Mouse (Mus musculus) lung, postnatal 14 days (tissue): ENCODE measurements around the gene Birc7.

Source experiments
- DNase-seq: peaks from one replicate; pipeline ENCODE4 v3.0.0; 2021

Gene Birc7

DNA sequence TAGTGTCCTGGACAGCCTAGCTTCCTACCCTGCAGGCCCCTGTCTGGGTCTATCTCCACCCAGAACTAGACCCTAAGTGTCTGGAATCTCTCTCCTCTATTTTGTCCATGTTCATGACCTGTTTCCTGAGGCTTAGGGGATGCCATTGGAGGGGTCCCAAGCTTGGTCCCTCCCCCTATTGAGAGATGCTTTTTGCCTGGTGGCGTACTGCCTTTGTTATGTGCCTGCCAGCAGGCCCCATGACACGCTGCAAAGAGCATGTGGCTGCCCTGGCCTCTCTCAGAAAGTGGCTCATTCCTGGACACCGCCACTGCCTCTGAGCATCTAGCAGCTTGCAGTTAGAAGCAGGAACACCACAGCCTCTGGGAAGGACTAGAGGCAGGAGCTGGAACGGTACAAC is at the start of gene Birc7:
Gene Birc7, plus strand, starts transcription at position 301 of the 400 bp plus-strand sequence.
- DNase-seq = no peak

DNA sequence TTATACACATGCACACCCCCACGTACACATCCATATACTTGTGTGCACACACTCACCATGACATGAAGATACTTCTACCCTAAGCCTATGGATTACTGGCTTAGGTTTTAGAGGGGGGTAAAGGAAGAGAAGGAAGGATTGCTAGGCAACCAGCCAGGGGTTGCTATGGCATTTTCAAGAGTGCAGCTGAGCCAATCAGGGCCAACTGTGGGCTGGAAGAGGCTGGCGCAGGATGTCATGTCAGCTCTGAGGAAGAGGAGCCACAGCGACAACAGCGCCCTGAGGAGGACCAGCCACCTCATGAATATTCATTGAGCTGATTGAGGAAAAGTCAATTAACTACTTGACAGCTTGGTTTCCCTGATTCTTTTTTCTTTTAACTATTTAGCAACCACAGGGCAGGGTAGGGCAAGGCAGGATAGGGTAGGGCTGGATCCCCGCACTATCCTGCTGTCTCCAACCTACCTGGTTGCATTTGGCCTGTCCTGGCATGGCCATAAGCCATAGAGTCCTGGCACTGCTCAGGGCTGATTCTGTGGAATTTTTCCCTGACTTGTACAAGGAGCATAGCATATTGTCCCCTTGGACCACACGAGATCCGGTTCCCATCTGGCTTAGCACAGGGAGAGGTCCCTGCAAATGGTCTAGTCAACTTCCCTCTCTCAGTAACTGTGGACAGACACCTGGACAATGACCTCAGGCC is 49.3 kb upstream of the Birc7 start:
- no peak for DNase-seq

DNA sequence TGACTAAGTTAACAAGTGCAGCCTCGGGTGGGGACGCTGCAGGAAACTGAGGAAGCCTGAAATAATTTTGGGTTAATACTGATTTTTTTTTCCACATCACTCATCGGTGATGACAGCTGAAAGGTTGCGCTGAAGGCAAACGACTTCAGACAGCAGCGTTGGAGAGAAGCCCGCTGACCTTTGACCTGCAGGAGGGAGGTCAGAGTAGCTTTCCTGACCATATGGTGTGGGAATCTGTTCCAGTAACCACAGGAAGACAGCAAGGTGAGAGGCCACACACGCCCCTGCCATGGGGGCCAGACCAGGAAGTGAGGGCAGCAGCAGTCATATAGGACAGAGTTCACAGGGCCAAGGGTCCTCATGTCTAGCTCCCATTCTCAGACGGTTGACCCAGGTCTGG is 47.5 kb upstream of the Birc7 start:
- no peak for DNase-seq

DNA sequence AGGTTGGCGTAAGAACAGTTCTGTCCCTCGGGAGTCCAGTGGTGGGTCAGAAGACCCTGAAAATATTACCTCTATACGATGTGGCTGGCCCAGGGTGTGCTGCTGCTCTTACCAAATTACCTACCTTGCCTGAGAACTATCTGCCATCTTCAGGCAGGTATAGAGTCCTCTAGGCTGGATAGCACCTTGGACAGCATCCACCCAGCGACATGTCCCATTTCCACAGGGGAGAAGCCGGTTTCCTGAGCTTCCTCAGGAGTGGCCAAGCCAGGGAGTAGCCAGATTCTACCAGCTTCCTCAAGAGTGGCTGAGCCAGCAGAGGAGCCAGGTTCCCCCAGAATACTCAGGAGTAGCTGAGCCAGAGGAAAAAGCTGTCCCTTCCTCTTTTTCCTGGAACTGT is 43.6 kb upstream of the Birc7 start:
- DNase-seq = no peak

DNA sequence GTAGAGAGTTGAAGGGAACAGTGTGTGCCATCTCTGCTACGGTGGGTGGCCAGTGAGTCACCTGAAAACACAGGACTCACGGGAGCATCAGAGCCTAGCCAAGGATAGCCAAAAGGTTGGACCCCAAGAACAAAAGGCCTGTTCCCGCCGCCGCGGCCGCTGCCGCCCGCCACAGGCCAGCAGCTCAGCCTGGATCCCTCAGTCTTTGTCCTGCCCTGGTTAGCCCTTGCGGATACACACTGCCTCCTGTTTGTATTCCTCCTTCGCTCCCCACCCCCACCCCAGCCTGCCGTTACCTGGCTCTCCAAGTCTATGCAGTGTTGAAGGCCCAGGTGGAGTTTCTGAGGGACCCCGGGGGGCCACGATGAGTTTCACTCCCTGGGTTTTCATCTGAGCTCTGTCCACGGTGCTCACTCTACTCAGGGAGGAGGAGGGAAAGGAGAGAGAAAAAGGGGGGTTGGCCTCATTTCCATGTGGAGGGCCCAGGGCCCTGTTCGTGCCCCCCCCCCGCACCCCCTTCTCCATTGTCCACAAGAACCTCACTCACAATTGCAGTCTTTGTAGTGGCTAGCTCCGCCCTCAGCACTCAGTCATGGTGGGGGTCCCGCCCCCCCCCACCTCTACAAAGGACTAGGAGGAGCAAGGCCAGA is 39.4 kb upstream of the Birc7 start:
- DNase-seq = no peak

DNA sequence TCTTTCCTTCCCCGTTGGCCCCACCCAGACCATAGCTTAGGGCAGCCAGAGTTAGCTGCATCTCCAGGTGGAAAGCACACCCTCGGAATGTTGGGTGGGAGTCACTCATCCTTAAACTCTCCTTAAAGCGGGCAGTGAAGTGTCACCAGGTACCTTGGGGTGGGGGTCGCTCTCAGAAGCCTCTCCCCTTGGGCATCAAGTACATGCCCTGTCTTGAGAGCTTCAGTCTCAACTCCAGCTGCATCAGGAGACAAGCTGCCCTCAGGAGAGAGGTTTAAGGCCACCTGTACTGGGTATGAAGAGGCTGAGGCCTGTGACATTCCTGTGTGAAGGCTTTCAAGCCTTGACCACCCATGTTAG is 38.9 kb upstream of the Birc7 start:
- DNase-seq = no peak

DNA sequence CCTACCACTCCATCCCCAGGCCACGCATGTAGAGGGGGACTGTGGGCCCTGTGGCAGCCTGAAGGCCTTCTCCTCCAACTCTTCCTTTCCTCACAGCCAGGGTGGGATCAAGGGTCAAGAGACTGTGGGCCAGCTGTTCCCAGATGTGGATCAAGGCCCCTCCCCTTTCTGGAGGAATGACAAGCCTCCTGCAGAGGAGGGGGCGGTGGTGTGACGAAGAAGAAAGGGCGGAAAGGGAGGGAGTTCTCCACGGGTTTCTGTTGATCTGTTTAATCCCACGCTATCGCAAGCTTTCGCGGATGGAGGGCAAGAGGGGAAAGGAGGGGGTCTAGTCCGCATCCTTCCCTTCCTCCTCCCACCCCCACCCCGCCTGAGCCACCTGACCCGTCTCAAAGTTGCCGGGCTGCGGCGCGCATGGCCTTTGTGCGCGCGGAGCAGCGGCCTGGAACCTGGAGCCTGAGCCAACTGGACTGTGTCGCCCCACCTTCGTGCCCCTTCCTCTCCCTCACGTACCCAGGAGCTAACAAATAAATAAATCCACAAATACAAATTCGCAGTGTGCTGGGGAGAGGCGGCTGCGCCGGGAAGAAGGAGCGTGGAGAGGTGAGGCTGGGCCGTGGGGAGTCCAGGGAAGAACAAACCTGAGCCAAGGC is 38.3 kb upstream of the Birc7 start:
- no peak for DNase-seq

DNA sequence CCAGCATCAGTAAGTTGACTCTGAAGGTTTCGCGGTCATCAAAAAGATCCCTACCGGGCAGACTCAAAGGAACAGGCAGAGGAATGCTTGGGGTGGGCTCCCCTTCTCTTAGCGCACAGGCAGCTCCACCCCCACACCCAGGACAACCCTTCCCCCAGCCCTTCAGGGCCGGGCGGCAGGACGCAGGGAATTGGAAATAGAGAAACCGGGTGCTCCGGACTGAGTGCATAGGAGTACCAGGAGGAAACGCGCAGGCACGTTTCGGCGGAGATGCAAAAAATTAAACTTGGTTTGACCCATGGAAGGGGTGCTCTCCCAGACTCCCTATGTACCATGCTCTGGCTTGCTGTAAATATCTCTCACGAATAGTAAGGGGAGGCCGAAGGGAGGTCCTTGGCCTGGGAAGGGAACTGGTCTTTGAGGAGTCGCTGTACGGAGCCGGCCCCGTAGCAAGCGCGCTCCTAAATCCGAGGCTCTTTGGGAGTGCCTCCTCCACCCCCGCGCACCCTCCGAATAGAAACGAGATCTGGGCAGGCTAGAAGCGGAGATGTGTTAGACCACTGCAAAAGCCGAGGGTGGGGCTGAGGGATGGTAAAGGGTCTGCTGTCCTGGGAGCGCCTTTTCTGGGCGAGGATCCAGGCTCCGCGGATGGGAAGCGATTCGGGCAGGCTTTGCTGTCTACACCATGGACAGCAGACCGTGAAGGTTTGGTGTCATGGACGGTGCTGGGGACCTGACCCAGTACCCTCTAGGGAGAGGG is 37.6 kb upstream of the Birc7 start:
- no peak for DNase-seq

DNA sequence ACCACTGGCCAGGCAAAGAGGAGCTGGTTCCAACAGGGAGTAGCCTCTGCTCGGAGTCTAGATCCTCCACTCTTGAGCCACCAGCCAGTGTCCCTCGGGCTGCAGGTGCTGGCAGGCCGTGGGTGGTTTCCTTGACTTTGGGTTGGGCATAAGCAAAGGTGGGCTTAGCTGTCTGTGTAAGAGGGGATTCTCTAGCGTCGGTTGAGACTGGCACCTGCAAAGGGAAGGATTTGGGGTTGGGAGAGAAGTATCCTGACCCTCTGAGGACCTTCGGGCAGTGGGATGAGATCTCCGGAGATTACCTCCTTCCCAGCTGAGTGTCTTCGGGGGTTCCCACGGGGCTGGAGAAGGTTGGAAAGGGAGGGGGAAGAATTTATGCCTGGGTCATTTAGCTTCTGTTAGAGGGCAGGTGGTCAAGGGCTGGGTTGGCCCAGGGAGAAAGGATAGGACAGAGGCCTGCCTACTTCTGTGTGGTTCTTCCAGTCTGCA is 36.9 kb upstream of the Birc7 start:
- DNase-seq = no peak

DNA sequence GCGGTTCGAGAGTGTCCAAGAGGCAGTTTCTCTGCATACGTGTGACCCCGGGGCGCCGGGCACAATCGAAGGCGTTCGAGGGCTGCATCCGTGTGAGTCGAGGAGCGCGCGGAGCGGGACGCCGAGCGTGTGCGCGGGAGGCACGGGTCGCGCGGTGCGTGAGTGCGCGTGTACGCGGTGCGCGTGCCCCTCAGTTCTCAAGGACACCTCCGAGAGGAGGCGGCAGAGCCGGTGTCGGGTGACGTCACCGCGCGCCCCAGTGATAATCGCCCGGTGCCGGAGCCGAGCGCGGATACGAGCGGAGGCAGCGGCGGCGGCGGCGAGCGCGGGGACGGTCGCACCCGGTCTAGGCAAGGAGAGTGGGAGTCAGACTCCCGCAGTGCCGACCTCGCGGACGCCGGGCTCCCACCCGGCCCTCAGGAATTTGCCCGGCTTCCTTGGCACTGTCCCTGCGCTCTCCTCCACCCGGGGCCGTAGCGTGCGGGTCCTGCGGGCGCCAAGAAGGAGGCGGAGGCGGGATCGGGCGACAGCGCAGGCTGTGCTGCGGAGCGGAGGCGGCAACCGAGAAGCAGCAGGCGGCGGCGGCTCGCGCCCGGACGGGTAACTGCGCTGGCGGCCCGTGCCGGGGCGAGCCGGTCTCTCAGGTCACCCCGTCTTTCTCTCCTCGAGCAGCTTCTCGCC is 35.8 kb upstream of the Birc7 start:
- DNase-seq = no peak

DNA sequence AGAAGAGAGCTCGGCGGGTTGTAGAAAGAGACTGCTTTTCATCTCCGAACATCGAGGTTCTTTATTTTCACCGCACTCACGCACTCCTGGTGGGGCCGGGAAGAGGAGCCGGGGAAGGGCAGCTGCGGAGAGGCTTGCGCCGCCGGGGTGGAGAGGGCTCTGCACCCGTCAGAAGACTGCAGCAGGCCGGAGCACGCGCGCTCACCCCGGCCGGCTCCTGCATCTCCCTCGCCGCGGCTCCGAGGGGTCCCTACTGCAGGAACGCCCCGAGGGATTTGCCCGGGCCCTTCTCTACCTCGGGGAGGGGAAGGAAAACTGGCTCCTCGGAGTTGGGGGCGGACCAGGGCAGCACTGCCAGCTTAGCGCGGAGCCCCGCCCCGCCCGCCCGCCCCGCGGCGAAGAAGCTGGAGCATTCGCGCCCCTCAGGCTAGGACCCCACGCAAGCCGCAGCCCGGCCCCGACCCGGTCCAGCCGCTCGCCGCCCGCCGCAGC is 35.2 kb upstream of the Birc7 start:
- DNase-seq = no peak

DNA sequence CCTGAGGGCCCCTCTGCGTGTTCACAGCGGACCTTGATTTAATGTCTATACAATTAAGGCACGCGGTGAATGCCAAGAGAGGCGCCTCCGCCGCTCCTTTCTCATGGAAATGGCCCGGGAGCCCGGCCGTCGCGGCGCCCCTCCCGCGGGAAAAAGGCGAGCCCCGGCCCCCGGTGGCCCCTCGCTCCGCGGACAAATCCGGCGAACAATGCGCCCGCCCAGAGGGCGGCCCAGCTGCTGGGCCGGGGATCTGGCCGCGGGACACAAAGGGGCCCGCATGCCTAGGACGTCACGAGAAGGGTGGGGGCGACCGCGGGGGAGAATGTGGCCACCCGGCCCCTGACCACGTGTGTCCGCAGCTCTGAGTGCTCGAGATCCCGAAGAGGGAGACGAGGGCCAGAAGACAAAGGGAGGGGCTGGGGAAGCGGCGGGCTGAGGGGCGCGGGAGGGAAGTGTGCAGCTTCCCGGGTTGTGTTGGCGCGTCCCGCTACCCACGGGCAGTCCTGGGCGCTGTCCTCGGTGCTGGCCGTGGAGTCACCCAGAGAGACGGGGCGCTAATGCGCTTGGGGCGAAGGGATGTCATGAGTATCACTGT is 34.7 kb upstream of the Birc7 start:
- peak; percentile 51 for DNase-seq

DNA sequence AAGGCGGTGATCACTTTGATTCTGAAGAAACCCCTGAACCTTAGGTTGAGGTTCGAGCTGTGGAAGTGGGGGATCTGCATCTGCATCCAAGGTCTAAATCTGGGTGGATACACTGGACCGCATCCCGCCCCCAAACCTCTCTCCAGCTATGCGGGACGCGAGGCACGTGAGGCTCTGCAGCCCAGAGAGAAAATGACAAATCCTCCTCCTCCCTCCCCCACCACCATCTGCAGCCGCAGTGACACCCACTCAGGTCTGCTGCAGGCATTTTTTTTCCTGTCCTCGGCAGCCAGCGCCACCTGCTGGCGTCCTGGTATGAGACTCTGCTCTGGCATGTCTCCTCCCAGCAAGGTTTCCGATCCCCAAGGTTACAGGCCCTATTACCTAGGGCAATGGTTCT is 34.1 kb upstream of the Birc7 start:
- peak; percentile 55 for DNase-seq

DNA sequence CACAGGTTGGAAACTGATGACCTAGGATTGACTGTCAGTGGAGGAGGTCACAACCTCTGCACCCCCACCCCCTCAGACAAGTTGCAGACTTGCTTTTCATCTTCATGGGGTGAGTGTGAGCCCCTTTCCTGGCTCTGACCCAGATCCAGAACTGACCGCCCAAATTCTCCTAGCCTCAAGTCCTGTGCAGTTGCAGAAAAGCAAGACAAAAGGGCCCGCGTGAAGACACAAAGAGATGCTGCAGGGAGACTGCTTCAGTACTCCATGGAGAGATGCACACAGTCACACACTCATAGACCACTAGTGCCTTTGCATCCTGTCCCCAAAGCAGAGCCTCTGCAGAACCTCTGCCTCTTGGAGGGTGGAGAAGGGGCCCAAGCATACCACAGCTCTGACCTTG is 33.5 kb upstream of the Birc7 start:
- no peak for DNase-seq

DNA sequence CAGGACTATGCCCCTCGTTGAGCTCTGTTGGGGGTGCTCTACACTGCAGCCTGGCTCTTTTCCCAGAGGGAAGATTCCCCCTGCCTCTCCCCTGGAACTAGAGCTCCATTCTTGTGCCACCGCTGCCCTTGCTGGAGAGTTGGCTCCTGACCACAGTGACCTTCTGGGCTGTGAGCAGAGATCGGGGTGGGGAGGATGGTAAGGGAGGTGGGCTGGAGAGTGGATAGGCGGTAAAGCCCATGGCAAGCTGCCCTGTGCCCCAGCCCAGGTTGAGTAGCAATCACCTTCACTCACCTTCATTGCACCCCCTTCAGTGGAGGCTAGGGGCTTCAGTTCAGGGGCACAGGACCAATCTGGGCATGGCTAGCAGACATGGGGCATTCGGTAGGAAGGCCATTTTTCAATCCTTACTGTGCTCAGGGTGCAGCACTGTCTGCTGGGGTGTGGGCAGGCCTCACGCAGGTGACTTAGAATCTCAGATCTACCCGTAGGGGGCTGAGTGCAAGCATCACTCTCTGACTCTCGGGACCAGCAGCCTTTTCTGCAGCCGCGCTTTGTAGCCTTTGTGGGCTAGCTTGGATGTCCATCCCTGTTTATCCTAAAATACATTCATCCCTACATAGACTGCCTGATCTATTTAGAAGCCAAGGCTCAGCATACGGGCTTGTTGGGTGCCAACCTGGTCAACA is 32.8 kb upstream of the Birc7 start:
- DNase-seq = no peak

DNA sequence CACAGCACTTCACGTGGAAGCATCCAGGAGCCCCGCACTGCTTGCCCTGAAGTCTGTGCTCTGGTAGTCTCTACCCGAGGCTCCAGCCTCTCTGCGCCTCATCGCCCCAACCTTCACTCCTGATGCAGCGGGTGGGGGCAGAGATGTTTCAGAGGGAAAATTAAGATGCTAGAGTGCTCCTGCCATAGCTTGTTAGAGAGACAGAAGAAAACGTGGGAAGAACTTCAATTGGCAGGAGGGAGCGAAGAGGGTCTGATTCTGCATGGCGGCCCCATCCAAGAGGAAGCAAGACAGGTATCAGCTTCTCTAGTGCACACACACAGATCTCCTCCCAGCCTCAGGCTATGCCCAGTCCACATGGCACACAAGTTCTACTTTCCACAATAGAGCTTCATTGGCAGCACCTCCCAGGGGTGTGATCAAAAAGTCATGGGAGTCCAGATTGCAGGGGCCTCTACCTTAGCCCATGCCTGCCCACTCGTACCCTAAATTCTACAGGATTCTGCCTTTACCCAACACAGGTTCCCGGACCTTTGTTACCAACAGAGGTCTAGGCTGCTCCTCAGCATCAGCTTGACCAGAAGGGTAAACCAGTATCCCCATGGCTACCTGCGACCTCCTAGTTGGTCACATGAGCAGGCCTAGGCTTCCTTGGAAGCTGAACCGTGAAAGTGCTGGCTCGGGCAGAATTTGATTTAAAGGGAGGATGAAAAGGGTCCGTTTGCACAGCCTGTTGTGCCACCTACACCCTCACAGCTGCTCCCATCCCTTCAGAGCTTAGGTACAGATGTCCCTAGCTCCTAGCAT is 31.8 kb upstream of the Birc7 start:
- no peak for DNase-seq

DNA sequence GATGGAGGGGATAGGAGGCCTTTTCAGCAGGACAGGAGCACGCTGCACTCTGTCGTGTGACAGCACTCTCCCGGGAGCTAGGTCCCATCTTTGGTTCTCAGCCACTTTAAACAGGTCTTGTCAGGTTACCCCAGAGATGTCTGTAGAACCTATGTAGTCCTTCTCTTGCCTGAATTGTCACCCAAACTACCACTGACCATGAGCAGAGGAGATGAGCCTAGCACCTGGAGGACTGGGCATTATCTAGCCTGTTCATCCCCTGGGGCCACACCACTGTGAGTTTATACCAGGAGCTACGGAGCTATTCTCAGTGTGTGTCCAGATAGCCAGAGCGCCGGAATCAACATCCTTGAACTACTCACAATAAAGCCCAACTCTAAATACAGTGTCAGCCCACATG is 31.0 kb upstream of the Birc7 start:
- no peak for DNase-seq

DNA sequence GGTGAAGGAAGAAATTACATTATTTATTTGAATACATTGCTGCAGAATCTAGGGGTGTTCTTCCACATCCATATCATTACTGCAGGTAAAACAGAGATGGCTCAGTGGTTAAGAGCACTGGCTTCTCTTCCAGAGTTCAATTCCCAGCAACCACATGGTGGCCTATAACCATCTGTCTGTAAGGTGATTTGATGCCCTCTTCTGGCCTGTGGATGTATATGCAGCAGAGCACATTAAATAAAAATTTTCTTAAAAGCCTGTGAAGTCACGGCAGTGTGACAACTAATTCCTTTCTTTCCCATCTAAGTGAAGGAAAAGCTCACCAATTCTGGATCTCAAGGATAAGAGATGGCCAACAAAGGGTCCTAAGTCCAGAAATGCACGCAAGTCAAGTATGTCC is 26.7 kb upstream of the Birc7 start:
- DNase-seq = no peak

DNA sequence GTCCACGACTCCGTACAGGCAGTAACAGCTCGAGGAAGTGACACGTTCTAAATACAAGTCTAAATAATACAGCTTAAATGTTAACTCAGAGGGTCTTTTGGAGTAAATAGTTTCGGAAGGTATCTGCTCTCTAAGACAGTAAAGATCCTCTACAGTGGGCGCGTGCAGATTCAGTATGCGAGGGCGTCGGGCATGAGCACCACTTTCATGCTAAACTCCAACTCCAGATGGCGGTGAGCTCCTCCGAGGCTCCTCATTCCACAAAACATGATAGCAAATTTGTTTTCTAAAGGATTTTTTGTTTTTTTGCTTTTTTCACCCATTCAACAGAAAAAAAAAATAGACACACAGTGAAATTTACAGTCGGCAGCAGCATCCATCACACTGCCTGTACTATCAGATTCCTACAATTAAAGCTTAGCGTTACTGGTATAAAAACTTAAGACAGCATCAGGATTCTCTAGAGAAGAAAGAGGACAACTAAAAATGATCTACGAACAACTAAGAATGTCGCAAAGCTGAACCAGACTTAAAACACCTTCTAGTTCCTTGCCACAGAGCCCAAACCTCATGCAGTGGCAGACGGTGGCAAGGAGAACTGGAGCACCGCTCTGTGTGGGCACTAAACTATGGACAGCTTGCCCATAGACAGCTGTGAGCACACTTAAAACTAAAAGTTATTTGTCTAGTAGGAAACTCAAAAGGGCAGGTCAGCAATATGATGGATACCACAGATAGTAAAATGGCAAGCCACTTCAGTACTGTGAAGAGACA is 24.2 kb upstream of the Birc7 start:
- DNase-seq = no peak
